Mouse (Mus musculus) c-Kit-negative CD71-positive TER-119-positive erythroid progenitor cells, embryonic 14.5 days (primary cell): ENCODE data around the gene Med6.

ENCODE experiments used
- DNase-seq: peaks from one replicate; pipeline ENCODE4 v3.0.0-alpha.2; 2013; ENCODE audit warnings: low read depth, low spot score

The Med6 gene

GRCm38 (mm10) chr12:81594902-81595671 lies at the start of gene Med6:
Gene Med6 (minus strand): TSS chr12:81595008.
- peak; percentile 95 for DNase-seq

DNA sequence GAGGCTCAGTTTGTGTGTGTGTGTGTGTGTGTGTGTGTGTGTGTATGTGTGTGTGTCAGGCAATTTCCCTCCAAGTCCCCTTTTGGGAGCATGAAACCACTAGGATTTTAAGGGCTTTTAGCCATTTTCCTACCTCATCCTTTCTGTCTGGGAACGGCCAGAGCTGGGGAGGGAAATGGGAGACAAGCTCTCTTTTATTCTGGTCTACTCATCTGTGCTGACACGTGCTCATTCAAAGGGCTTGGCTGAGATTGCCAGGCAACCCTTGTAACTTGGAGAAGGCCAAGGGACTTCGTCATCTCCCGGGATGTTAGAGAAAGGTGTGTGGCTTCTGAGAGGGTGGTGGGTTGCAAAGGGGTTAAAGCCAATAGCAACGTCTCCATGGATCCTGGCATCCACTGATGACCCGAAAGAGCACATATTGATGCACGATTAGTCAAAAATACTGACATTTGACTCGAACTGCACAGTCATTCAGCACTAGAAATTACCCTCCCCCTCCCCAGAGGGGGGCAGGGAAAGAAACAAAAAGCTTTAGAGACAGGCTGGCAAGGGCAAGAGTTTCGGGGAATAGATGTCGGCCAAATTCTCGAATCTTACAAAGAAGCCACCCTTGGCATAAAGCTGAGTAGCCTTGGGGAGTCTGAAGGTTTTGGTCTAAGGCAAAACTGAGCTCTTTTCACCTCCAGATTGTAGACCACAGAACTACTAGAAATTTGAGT lies 47.7 kb upstream of the Med6 start:
- DNase-seq = no peak

DNA sequence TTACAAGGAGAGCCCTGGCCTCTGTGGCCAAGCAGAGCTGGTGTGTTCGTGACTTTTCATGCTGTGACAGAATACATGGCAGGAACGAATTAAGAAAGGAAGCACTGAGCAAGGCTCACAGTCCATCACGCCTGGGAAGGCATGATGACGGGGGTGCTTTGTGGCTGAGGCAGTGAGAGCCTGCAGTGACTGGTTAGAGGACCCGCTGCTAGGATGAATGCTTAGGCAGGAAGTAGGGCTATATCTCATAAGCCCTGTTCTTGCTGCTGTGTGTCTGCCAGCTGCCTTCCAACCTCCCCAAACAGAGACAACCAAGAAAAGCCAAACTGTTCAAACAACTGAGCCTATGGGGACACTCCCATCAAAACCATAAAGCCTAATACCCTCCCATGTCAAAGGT lies 45.8 kb upstream of the Med6 start:
- no peak for DNase-seq

- DNase-seq = no peak
Measured at GRCm38 (mm10) chr12:81633246-81633645, 38.4 kb upstream of the Med6 start.

DNA sequence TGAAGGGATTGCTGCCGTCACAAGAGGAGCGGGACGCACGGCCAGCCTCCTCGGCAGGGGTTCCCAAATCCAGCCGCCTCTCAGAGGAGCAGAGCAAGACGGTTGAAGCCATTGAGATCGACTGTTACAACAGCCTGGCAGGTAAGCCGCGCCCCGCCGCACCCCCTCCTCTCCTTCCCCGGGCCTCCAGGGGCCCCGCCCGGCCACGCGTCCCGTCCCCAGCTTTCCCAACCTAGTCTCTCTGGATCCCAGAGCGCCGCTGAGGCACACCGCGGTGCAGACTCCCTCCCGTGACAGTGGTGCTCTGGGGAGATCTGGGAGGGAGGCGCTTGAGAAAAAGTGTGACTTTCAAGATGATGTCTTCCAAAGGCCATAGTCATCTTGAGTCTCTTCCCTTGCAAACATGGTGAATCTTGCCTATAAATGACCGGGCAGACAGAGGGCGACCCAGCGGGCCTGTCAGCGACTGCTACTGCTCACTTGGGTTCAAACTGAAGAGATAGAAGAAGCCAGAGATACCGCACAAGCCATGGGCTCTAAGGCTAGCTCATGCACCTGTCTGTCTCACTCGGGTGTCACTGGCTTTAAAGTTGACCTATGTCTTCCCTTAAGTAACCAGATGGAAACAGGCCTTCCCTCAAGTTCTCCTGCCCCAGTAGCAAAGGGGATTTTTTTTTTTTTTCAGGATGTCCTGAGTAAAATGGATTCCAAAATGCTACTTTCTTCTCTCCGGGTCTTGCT lies 37.0 kb upstream of the Med6 start:
- DNase-seq = no peak

DNA sequence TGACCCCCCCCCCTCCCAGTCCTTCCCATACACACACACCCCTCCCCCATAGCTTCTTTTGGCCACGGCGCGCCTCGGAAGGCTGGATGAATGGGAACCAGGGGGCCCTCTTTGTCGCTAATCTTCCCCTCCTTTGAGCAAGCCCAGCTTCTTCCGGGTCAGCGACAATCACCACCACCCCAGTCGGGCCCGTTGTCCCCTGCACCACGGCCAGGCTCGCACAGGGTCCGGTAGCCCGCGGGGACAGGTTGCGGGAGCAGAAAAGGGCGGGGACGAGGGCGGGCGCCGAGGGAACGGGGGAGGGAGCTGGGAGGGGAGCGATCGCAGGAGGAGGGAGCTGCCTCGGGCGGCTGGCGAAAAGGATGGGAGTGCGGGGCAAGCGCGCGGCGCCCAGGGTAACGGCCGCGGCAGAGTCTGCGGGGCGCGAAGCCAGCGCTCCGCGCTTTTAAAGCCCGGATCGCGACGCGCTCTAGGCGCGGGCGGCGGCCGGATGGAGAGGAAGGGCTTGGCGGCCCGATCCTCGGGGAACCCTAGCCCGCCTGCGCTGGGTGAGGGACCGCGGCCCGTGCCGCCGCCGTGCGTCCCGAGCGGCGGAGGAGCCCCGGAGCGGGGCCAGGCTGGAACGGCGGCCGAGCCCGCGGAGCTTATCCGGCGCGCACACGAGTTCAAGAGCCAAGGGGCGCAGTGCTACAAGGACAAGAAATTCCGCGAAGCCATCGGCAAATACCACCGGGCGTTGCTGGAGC lies 36.3 kb upstream of the Med6 start, which contains the start of gene Ttc9:
Gene Ttc9, plus strand, starts transcription at position 335 of the 746 bp plus-strand sequence.
- DNase-seq = no peak

DNA sequence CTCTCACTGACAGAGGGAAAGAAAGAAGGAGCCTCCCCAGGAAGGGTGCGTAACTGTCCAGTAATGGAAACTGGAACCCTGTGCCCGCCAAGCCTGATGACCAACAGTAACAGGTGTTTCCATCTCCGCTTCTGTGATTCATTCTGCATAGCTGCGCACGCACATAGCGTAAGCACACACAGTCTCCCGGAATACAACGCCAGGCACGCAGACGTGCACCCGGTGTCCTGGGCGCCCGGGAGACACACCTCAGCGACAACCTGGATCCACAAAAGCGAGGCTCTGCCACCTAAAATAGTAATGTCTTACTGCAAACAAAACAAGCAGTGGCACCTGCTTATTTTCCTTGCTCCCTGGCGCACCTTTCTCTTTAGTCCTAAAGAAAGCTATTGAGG lies 35.7 kb upstream of the Med6 start:
- no peak for DNase-seq

DNA sequence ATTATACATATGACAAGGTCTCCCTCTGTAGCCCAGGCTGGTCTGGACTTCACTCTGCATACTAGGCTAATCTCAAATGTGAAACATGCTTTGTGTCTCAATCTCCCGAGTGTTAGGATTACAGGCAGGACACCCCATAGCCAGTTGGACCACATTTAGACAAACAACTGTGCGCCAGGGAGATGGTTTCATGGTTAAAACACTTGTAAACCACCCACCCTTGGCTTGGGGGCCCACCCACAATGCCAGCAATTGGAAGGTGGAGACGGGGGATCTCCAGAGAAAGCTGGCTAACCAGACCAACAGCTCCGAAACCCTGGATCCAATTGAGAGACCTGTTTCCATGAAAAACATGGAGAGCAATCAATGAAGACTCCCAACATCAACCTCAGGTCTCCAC lies 33.3 kb upstream of the Med6 start:
- no peak for DNase-seq

DNA sequence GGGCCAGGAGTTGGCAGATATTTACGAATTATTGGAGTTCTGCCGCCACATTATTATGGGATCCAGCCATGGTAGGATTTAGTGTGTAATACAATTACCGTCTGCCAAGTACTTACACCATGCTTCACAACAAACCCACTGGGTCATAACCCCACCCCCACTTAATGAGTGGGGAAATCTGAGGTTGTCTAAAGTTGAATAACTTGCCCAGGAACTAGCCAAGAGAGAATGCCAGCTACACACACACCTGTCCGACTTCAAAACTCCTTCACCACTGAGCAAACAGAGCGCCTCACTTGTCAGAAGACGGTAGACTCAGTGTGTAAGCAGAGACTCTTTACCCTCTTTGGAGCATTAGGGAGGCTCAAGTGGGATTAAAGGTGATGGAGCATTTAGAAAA lies 32.6 kb upstream of the Med6 start:
- DNase-seq = no peak

- DNase-seq = no peak
Measured at GRCm38 (mm10) chr12:81626226-81626861, 31.5 kb upstream of the Med6 start.

- DNase-seq = no peak
Measured at GRCm38 (mm10) chr12:81623377-81623776, 28.6 kb upstream of the Med6 start.

GRCm38 (mm10) chr12:81619302-81619701 lies 24.5 kb upstream of the Med6 start:
- DNase-seq = peak; percentile 9

DNA sequence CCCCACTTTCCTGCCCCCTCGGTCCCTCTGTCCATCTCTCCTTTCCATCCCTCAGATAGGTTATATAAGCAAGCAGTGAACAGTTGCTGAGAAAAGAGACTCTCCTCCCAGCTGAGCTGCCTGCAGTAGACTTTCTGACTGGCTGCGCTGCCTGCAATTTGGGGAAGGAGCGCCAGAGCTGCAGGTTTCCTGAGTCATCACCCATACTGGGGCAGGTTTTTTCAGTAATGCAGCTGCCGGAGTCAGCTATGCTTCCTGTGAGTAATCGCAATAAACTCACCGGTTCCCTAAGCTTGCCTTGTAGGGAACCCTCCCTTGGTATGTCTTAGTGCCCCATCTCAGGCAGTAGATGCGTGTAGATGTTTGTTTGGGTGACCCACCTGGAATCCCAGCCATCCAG lies 22.2 kb upstream of the Med6 start:
- no peak for DNase-seq

DNA sequence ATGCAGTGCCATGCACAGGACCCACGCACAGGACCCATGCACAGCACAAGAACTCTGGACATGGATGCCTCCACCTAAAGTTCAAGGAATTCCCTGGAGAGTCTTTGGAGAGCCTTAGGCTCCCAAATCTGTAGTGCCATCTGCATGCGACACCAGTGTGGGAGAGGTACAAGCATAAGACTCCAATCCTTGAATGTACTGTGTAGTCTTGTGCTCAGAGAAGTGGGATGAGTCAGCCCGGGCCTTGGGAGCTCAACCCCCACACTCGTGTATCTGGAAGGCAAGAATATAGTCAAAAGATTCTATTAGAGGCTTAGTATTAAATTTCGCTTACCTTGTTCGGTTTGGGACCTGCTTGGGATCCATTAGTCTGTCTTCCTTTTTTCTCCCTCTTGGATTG lies 21.0 kb upstream of the Med6 start:
- DNase-seq = no peak

DNA sequence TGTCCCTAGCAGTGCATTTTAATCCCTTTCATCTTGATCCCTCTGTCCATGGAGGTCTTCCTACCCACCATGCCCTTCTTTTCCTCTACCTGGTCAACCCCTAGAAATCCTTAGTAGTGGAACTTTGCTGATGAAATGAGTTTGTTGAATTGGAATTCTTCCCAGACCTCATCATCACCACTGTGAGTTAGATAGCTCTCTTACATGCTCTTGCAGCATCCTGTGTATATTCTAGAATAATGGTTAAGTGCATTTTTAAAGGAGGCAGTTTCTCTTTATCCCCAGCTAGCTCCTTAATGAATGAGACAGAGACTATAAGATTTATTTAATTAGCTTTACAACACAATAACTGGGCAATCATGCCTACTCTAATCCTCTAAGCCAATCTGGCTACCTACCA lies 14.6 kb upstream of the Med6 start:
- DNase-seq = no peak

- DNase-seq = no peak
Measured at GRCm38 (mm10) chr12:81604995-81605784, 10.4 kb upstream of the Med6 start.

DNA sequence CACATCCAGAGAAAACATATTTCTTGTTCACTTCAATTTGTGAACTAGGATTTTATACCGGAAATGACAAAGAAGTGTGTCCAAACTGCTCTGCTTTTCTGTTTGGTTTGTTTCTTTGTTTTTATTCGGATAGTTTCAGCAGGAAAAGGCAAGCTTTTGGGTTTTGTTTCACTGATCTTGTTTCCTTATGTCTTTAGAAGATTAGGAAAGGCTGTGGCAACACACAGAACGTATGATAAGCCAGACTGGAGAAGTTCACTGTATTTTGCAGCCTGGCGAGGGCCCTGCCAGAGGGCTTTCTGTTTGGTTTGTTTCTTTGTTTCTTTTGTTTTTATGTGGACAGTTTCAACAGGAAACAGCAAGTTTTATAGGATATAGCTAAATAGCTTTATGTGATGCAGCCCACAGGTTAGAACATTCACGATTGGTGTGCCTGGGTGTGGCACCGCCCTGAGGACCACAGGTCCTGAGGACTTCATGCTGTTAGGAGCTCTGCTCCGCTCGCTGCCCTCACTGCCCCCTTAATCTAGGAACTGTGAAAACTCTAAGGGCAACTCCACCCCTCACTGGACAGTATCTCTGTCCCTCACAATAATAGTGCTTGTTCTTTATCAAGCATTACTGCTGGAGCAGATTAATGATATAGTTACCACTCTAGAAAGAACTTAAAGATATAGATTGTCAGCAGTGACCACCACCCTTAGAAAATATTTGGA lies 1.9 kb upstream of the Med6 start:
- peak; percentile 8 for DNase-seq

DNA sequence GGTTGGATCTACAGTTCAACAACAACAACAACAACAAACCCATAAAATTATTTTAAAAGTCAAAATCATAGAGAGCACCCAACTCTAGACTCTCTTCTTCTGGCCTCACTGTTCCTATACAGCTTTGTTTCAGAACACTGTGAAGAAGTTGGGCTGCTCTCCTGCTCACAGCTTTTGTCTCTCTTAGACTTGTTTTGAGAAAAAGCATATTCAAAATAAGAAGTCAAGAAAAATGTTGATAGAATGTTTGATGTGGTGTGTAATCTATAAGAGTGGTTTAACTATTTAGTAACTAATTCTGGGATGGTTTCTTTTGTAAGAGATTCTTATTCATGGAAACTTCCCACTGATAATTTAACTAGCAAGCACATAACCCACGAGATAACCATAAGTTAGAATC lies 26.4 kb downstream of the Med6 start, which contains the start of gene Adam21:
Gene Adam21, minus strand, starts transcription at position 101 of the 400 bp plus-strand sequence.
- DNase-seq = no peak

- DNase-seq = no peak
Measured at GRCm38 (mm10) chr12:81567931-81568330, 26.9 kb downstream of the Med6 start.

- DNase-seq = no peak
Measured at GRCm38 (mm10) chr12:81564173-81564572, 30.6 kb downstream of the Med6 start.
